Mouse (Mus musculus) heart, adult 2 months (tissue): ENCODE data around the gene E330017A01Rik.

ENCODE experiments used
- CTCF ChIP-seq: fragments of 200-600 bp; IDR thresholded peaks from 2 replicates; pipeline ENCODE4 v1.8.1; 2022; ENCODE audit warnings: antibody characterized with exemption, mild to moderate bottlenecking, moderate library complexity
- EP300 ChIP-seq: fragments of 200-500 bp; IDR thresholded peaks from 2 replicates; pipeline ENCODE4 v1.6.1; 2011; ENCODE audit warnings: low read depth, low read length, control low read depth; ENCODE audit not compliant: insufficient read depth
- POLR2A ChIP-seq: fragments of 200-500 bp; IDR thresholded peaks from 2 replicates; pipeline ENCODE4 v1.6.1; 2011; ENCODE audit warnings: mild to moderate bottlenecking, low read depth, low read length, control low read depth; ENCODE audit not compliant: insufficient read depth

- TF ChIP-seq POLR2A, result no peak
- TF ChIP-seq EP300, result no peak
- TF ChIP-seq CTCF, result no peak
Measured at GRCm38 (mm10) chr16:58676633-58677032, 38.1 kb upstream of the E330017A01Rik start.
